Mouse (Mus musculus): ENCODE measurements around the gene Hspb9. TPM values are rescaled to one million over a fixed set of nuclear protein-coding genes. Genes with fewer than 3 reads are reported as not detected.

Gene Hspb9
- 0.88 TPM for polyA plus RNA-seq (2017; shearing (Covaris generic))

DNA sequence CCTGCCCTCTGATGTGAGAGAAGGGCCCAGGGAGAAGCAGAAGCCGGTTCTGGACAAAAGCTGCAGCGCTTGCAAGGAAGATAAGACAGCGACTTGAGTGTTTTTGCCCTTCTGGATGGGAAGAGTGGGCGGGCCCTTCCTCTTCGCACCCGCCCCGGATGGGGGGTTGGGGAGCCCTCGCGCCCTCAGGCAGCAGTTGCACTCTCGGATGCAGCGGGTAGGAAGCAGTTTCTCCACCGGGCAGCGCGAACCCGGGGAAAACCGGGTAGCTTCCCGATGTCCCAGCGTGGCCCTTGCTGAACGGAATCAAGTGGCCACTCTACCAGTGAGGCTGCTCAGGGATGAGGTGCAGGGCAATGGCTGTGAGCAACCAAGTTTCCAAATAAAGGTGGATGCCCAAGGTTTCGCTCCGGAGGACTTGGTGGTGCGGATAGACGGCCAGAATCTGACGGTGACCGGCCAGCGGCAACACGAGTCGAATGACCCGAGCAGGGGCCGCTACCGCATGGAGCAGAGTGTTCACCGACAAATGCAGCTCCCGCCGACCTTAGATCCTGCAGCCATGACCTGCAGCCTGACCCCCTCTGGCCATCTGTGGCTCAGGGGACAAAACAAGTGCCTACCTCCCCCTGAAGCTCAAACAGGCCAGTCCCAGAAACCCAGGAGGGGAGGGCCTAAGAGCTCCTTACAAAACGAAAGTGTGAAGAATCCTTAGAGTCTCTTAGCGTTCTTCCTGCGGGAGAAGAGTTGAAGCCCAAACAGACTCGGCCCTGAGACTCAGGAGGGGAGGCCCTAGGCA, at the start of gene Hspb9:
Gene Hspb9, plus strand, starts transcription at position 116 of the 799 bp plus-strand sequence.

GRCm38 (mm10) chr11:100692164-100692616, 21.5 kb upstream of the Hspb9 start, which contains the start of gene Zfp385c:
Gene Zfp385c (minus strand): TSS chr11:100692455.

DNA sequence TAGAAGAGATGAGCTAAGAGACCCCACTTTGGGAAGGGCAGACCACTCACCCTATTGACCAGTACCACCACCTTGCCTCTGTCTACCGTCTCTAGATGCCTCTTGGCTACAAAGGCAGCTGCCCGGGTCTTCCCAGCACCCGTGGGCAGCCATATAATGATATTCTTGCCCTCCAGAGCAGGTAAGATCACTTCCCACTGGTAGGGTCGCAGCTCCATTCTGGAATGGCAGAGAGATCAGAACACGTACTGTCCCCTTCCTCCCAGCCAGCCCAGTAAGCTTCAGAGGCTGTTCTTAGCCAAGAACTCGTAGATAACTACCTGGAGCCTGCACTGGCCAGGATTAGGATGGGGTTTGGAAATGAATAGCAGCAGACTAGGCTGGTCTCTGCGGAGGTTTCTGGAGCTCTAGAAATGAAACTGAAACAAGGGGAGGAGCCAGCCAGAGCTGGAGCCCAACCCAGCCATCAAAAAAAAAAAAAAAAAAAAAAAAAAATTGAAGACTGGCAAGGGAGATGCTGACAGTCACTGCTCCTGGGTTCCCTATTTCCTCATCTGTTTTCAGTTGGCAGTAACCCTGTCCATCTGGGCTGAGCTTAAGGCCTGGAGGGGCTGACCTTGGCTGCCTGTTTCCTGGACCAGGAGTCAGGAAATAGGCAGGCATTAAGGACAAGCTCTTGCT, 9.7 kb upstream of the Hspb9 start, which contains the start of gene Dhx58:
Gene Dhx58, minus strand, starts transcription at position 421 of the 681 bp plus-strand sequence.

DNA sequence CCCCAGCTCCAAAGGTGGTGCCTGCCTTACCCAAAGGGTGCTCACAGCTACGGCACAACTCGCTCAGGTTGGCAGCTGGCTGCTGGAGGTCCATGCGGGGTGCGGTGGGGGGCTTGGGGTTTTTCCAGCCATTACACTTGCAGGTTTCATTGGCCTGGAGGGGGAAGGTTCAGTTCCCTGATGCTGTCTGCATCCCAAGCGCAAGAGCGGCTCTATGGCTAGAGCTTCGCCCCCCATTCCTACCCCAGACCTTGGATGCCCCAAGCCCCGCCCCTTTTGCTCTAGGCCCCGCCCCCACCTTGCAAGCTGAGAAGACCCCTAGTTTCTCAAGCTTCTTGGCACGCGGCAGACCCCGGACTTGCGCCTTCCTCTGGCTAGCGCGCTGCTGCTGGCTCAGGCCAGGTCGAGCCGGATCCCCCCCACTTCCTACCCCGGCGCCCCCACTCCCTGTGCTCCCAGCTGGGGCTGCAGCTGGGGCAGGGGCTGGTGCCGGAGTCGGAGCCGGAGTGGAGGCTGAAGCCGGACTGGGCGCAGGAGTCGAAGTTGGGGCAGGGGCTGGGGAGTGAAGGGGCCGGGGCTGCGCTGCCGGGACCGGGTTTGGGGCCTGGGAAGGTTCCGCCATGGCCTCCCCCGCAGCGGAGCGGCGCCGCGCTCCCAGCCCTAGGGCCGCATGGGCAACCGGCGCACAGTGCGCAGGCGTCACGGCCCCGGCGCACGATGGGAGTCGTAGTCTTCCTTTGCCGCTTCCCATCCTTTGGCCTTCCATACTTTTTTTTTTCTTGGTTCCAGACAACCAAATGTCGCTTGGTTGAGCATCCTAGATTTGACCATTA, 1.7 kb upstream of the Hspb9 start, which contains the start of gene Kat2a:
Gene Kat2a, minus strand, starts transcription at position 683 of the 833 bp plus-strand sequence.

GRCm38 (mm10) chr11:100738066-100738604, 24.5 kb downstream of the Hspb9 start, which contains the start of gene Rab5c:
Gene Rab5c (minus strand): TSS chr11:100738215.

GRCm38 (mm10) chr11:100759611-100760233, 46.1 kb downstream of the Hspb9 start, which contains the start of gene Kcnh4:
Gene Kcnh4 (minus strand): TSS chr11:100759942.

DNA sequence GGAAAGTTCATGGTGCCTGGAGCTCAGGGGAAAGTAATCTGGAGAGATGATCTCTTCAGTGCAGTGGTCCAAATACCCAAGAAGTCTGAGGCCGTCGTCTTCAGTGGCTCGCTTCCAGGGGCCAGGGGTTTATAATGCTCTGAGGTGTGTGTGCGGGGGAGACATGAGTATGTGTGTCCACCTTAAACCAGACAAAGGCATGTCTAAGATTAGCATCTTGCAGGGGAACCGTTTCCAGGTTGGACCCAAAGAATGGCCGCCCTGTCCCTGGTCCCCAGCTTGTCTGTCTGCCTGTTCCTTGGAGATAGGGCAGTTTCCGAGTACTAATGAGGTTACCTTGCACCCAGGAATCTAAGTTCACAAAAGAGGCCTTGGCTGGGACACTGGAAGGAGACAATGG, 49.2 kb downstream of the Hspb9 start, which contains the start of gene Hcrt:
Gene Hcrt, minus strand, starts transcription at position 101 of the 400 bp plus-strand sequence.

Other genes with a start within 250 kb of the Hspb9 start
- 4.2 TPM for gene Klhl11, start 241.1 kb upstream of the Hspb9 start, polyA plus RNA-seq (2017; shearing (Covaris generic))
- gene Acly, start 185.8 kb upstream of the Hspb9 start, polyA plus RNA-seq (2017; shearing (Covaris generic)): 212 TPM
- gene Ttc25, start 168.2 kb upstream of the Hspb9 start, polyA plus RNA-seq (2017; shearing (Covaris generic)): 0.09 TPM
- gene Cnp, start 138.9 kb upstream of the Hspb9 start, polyA plus RNA-seq (2017; shearing (Covaris generic)): 407 TPM
- 29.4 TPM for gene Nkiras2, start 94.6 kb upstream of the Hspb9 start, polyA plus RNA-seq (2017; shearing (Covaris generic))
- gene Dnajc7, start 93.7 kb upstream of the Hspb9 start, polyA plus RNA-seq (2017; shearing (Covaris generic)): 683 TPM
- 0.20 TPM for gene Zfp385c, start 21.4 kb upstream of the Hspb9 start, polyA plus RNA-seq (2017; shearing (Covaris generic))
- gene Dhx58, start 9.6 kb upstream of the Hspb9 start, polyA plus RNA-seq (2017; shearing (Covaris generic)): 32.3 TPM
- 43.7 TPM for gene Kat2a, start 1.4 kb upstream of the Hspb9 start, polyA plus RNA-seq (2017; shearing (Covaris generic))
- 58.6 TPM for gene Rab5c, start 24.4 kb downstream of the Hspb9 start, polyA plus RNA-seq (2017; shearing (Covaris generic))
- gene Kcnh4, start 46.1 kb downstream of the Hspb9 start, polyA plus RNA-seq (2017; shearing (Covaris generic)): 0.20 TPM
- not detected for gene Hcrt, start 49.1 kb downstream of the Hspb9 start, polyA plus RNA-seq (2017; shearing (Covaris generic))
- 5.0 TPM for gene Ghdc, start 57.1 kb downstream of the Hspb9 start, polyA plus RNA-seq (2017; shearing (Covaris generic))
- 173 TPM for gene Stat5b, start 136.9 kb downstream of the Hspb9 start, polyA plus RNA-seq (2017; shearing (Covaris generic))
- 102 TPM for gene Stat5a, start 145.5 kb downstream of the Hspb9 start, polyA plus RNA-seq (2017; shearing (Covaris generic))
- 307 TPM for gene Stat3, start 225.7 kb downstream of the Hspb9 start, polyA plus RNA-seq (2017; shearing (Covaris generic))

All from activated CD4-positive, CD25-positive, alpha-beta regulatory T cell, adult 9 weeks (primary cell).